Mouse (Mus musculus) cerebellum, adult 9-11 months (tissue): ENCODE measurements at regions not wholly inside any gene's neighbourhood (a gene's known extent, or its start where the extent isn't known, plus 50 kb on each side); places are given as distances from the start of the nearest gene placed in this dataset.

Experiments used
- DNase-seq: peaks from one replicate; pipeline ENCODE4 v3.0.0; 2022

DNA sequence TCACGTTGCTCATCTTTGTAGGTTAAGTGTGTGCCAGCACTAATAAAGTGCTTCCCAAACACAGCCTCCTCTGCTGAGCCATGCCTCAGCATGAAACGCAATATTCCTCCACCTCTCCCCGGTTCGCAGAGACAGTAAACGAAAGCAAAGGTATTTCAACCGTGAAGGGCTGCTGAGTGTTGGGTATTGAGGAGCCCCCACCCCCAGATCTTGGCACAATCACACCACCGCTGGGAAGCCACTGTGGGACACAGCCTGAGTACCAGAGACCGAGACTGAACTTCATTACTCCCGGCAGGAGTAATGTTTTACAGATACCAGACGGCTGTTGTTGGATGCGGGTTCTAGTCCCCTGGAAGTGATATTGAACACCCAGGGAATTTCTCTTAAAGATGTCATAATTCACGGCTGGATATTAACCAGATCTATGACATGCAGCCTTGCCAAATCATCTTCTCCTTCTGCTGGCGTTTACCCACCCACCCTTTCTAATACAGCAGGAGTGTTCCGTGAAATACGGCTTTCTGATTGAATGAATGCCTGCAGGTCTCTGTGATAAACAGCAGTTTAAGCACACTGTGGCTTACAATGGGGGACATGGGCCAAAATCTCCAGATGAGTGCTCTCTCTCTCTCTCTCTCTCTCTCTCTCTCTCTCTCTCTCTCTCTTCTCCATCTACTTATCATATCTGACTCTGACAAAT lies 328.9 kb downstream of the Pax1 start:
- no peak for DNase-seq

DNA sequence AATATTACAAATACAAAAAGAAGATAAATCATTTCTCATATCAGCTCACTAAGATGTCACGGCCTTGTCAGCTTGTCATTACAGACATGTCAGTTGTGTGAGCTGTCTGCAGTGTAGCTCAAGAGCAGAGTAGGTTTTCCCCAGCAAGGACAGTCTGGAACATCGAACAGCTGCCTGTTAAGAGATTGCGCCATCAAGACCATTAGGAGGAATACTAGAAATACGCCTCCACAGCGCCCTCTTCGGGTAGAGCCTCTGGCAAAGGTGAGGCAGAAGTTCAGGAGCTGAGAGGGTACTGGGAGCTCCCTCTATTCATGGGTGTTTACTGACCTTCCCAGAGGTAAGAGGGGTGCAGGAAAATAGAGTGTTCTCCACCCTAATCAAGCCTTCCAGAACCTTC lies 327.0 kb downstream of the Pax1 start:
- DNase-seq = no peak

DNA sequence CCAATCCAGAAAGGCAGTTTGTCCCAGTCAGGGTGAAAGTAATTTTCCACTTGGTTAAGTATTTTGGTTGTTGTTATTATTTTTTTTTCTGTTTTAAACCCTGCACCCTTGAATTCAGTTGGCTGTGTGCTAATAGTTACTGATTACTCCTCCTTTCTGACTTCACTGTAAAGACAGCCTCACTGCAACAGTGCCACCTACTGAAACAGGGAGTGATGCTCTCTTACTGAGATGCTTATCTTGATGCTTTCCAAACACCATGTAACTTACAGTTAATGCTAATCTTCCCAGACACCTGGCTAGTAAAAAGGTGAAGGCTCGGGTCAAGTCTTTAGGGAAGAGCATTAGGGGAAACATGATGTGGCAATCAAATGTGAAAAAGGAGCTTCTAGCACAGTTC lies 294.9 kb downstream of the Pax1 start:
- DNase-seq = no peak

DNA sequence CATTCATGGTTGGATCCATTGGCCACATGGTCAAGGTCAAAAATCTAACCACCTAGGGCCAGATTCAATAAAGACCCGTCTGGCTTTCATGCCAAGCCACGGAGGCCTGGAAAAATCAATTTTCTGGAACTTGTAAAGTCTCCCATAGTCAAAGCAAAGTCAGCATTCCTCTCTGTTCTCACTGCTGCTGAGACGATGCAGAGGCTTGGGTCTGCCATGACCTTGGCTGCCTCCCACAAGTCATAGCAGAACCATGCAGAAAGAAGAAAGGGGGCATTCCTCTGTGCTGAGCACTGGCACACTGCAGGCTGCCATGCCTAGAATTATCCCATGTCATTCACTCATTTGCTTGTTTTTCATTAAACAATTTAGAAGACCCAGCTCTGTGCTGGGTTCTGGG lies 288.5 kb downstream of the Pax1 start:
- no peak for DNase-seq

DNA sequence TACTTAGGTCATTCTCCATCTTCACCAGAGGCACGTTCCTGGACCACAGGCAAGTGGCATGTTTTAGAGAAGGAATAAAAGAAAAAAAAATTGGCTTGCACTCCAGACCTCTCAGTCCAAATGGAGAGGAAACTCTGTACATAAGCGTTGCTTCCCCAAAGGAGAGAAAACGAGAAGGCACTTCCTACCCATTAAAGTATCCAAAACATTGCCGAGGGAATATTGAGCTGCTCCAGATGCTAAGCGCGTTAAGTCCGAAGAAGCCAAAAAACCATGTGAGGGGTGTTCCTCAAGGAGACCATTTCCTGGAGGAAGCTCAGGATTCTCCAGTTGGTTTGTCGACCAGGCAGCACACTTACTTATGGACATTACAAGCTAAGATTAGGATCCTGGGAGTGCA lies 286.2 kb downstream of the Pax1 start:
- no peak for DNase-seq

DNA sequence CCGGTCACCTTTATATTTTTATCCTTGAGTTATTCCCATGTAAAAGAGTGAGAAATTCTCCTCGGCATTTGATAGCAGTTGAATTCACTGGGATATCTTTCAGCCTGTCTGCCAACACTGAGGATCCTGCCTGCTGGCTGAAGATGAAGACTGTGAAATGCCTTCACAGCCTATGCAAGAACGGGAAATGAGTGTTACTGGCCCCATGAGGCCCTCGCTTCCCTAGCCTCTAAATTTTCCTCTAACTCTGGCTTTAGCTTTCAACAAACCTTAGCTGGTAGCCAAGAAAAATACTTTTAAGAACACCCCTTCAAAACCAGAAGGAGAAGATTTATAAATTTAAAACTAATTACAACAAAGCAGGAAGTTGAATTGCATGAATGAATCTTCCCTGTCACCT lies 285.8 kb downstream of the Pax1 start:
- no peak for DNase-seq

DNA sequence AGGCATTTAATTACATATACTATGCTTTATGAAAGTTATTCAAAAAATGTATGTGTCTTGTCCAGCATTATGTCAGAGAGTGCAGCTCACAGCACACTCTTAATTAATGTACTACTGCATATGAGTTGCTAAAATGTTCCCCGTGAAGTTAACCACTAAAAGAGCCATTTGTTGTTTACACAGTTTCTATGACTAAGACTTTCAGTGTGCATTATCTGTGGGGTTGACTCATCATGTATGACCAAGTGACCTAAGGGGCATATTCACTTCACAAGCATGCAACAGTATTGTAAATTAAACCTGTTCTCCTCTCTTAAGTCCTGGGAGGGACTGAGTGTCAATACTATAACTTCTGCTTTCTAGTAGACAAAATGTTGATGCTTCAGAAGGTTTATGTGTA lies 276.2 kb downstream of the Pax1 start:
- no peak for DNase-seq

DNA sequence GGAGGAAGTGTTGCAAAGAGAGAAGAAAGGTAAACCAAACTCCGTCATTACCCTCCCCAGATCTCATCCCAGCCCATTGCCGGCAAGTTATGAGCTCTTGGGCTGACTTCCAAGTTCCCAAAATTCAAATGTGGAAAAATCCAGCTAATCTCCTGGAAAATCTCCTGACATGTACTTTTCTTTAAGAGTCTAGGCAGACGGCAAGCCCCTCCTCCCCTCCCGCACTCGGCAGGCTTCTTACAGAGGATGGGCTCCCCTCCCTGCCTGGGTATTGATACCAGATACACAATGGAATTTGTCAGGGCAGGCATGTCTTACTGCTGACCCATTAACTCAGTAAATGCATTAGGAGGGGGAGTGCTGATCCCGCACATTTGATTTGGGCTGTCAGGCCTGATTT lies 271.0 kb downstream of the Pax1 start:
- no peak for DNase-seq

DNA sequence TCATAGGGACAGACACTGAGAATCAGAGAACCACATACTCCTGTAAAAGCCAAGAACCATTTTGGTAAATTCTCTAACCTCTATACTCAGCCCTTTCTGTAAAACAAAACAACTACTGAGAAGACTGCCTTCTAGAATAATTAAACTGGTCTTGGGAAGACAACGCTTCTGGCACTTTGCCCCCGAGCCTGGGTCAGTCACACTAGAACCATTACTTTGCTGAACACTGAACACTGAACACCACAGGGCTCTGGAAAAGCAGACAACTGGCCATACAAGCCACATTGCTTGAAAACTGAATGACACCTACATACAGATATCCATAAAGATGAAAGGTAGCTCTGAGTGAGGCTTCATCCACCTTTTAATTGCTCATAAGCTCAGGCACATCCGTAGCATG lies 268.0 kb downstream of the Pax1 start:
- no peak for DNase-seq

DNA sequence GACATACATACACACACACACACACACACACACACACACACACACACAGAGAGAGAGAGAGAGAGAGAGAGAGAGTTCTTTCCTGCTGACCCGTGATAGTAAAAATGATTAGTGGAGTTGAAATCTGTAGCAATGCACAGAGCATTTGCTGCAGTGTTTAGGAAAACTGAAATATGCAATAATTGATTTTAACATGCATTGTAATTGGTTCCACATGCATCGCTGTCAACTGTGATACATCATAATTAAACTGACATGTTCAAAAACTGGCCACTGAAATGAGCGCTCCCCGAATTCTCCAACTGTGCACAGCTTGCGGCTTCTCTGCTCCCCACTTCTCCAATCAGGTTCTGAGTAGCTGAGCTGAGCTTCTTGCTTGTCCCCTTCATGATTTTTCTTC lies 265.4 kb downstream of the Pax1 start:
- DNase-seq = no peak

DNA sequence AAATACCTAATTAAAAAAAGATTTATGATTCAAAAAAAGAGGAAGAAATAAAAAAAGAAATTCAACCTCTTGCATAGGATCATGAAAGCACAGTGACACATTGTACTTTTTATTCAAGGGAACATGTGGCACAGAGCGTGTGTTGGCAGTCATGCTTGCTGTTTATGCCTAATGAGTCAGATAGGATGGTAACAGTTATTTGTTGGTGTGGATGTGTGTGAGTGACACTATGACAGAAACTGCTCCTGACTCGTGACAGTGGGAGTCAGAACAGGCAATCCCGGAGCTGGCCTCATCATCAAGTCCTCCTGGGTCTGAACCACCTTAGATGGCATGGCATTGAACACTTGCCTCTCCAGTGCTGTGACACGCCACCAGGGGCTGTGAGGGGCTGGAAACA lies 261.4 kb downstream of the Pax1 start:
- DNase-seq = no peak

DNA sequence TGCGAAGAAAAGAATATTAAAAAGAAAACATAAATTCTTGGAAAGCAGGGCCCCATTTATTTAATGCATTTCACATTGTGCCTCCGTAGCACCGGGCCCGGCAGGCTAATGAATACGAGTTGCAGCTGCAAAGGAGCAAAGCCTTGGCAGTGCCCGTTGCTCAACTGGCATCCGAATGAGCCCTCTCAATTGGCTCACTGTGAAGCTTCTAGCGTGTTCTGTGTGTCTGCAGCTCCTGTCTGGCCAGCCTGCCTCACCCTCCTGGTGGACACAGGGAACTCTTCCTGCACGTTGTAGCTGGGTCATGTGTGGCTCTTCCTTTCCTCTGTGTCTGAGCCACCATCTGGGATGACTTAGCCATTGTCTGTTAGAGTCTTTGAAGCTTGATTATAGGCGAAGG lies 256.1 kb downstream of the Pax1 start:
- DNase-seq = no peak

DNA sequence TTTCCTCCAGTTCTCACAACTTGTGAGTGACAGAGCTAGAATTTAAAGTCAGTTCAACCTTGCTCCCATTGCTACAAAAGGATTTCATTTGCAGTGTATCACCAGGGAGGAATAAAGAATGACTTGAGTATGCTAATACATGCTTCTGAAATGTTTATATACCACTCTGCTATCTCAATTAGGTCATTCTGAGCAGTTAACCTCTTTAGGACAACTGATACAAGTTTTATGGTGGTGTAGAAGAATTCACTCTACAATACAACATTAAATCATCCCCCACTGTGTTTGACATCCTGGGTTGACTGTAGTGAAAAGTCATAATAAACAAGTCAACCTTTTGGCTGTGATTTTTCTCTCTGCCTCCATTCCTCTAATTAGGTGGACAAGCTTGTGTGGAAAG lies 248.6 kb downstream of the Pax1 start:
- DNase-seq = no peak

DNA sequence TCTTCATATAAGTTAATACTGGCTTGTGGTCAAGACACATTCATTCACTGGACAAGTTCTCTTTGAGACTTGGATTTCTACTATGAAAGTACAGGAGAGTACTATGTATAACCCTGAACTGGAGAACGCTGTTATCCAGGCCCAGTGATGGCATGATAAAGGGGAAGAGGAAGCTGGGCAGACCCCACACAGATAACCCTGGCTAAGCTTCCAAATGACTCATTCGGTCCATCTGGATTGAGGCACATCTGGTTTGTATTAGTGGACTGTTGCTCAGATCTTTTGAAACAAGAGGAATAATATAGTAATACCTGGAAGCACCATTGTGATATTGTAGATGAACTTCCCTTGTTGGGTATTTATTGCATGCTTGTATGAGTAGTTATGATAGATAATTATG lies 239.9 kb downstream of the Pax1 start:
- no peak for DNase-seq

DNA sequence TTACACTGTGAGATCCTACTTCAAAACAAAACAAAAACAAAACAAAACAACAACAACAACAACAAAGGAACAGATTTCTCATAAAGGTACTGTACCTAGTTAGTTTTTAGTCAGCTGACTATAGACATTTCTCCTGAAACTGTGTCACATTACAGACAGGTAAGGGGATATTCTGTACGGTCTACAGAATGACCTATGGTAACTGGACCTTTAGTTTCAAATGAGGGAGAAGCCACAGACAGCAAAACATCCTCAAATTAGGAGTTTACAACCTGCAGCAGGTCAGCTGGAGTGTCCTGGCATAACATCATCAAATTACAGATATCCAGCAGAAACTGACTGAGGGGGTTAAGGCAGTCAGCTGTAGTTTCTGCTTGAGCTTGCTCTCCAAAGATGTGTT lies 210.7 kb downstream of the Pax1 start:
- no peak for DNase-seq

DNA sequence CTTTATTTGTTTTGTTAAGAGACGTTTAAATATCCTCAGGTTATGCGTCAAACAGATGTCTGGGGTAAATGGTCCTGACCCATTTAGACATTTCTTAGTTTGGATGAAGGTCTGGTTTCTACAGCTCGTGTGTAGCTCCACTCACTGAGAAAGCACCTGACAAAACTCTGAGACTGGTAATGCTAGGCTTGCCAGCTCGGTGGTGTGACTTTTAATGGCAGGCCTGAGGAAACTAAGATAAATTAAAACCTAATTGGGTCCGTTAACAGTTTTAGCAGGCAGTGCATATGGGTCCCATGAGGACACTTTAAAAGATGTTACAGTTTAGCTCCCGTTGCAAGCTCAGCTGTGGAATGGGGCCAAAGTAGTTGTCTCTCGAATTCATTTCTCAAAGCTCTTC lies 199.5 kb downstream of the Pax1 start:
- DNase-seq = no peak

DNA sequence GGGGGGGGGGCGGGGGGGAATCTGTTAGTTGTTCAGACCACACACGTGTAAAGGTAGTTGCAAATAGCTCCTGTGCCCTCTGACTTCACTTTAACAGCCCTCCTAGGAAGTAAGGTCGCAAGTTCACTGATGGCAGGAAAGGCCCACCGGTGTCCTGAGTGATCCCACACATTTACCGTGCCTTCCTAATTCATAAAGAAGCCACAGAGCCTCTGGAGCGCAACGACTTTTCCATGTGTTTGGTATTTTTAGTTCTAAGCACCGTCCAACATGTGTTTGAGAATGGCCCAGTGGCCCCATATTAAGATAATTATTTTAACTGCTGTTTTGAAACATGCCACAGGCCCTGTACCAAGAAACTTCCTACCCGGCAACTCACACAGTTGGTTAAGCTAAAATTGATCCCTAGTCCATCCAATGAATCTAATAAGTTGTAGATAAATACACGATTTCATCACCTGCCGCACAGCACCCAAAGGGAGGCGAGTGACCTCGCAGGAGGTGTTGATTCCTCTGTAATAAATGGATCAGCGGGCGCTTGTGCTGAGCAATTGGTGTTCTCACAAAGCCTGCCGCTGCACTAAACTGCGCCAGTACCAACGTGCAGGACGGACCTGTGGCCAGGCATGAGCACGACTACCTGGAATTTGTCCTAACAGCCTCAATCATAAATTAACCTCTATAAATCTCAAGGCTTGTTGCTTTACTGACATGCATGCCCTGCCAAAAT lies 198.9 kb downstream of the Pax1 start:
- DNase-seq = no peak

DNA sequence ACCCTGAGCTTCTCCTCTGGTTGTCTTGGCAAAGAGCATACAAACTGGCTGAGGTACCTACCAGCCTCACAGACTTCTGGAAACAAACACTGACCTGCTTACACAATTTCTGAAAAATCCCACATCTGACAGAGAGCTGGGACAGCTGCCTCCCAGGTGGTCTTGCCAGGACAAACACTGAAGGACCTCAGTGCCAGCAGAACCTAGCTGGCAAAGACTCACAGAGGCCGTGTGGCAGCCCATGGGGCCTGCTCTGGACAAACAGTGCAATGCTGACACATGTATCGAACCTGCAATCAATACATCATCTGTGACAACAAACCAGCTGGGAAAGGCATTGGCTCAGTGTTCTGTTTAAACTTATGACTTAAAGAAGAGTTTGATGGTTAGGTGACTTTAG lies 167.4 kb downstream of the Pax1 start:
- no peak for DNase-seq

DNA sequence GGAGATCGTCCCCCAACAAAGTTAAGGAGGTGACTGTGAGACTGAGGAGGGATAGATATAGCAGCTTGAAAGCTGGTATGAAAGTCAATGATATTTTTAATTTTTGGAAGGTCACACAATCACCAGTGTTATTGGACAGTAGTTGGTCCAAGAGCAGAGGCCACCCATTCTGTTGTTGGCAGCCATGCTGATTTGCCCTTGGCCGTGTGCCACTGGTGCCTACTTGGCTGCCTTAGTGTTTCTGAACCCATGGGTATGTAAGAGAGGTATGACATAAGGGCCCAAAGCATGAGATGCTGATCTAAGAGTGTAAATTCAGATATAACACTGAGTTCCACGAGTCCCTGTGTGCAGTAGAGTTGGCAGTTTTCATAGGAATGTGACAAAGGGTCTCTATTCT lies 153.7 kb downstream of the Pax1 start:
- DNase-seq = no peak

DNA sequence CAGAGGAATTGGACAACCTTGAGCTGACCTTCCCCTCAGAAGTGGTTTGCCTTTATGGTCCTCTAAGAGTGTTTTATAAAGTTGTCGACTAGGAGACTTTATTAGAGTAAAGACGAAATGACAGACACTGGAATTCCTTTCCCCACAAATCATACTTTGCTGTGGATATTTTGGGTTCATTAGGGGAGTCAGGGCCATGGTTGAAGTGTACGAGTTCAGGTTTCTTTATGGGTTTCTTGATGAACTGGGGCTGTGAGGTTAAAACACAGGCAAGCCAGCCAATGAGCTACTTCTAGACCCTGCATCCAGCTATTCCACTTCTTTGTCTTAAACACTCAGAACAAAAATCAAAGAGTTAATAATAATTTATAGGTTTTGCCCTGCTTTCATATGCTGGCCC lies 153.0 kb downstream of the Pax1 start:
- no peak for DNase-seq

DNA sequence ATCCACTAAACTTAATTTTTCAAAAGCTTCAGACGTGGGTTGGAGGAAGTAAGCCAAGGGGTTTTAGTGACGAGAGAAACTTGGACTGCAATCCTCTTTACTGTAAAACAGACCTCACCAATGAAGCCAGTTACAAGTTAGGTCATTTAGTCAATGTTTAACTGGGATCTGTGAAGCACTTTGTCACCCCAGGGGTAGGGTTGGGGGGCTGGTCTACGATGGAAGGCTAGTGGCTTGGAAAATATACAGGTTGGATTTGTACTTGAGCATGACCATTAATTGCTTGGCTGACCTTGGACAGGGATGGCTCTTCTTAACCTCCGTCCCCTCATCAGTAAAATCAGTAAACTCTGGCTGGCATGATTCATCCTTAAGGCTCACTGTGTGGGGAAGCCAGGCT lies 142.2 kb downstream of the Pax1 start:
- no peak for DNase-seq

DNA sequence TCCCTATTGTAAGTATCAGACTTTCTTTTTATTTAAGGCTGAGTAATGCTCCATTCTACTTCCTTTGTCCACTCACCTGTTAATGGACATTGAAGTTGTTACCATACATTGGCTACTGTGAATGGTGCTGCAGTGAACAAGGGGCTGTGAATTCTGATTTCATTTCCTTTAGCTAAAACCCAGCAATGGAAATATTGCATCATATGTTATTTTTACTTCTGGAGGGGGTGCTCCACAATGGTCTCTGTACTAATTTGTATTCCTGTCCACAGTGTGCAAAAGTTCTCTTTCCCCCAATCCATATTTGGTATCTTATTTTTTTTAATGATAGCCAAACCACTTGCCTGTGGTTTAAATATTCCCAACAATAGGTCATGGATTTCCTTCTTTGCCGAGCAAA lies 137.0 kb downstream of the Pax1 start:
- no peak for DNase-seq

DNA sequence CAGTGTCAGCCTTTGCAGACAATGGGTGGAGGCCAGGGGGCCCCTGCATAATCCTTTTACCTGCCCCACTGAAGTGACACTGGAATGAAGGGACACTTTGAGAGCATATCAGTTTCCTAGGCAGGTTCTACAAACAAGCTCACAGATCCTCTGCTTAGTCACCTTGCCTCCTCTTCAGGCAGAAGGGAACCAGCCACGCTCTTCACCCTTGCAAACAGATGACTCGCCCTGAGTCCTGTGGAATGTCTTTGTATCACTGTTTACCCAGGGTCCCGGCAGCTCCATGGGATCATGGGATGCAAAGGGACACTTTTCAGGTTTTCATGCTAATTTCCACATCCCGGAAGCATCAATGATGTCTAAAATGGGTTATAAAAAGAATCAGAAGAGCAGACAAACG lies 94.2 kb downstream of the Pax1 start:
- DNase-seq = no peak

DNA sequence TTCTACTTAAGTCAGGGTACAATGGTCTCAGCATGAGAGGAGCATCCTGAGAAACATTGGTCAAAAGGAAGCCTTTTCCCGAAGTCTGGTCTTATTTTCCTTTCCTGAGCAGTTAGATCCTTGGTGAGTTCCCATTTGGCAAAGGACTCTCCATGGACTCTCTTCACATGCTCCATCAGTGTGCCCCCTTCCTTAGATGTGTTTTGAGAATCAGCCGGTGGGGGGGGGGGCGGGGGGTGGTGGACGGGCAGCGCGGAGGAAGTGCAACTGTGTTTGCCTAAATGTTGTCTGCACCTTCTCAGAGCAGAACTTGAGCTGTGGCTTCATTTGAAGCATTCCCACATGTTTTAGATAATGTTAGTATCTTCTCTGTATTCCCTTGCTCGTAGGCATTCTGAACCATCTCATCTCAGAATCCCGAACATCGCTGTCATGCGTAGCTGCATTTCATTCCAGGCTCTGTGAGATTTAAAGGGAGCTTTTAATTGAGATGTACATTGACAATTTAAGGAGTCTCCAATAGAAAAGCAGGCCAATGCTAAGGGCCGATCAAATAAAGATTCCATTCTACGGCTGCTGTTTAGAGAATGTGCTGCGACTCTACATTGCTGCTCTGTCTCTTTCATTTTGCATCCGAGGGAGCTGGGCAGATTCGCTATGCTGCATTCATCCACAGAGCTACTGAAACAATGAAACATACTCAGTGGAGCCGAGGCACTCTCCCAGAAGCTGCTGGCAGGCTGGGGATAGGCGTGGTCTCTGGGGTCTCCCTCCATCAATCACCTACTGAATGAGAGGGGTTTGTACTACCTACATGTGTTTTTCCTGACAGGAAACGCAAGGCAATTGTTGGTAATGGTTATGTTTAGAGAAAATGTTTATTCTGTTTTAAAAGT lies 92.9 kb downstream of the Pax1 start:
- DNase-seq = no peak
